Mouse (Mus musculus) kidney, embryonic 16.5 days (tissue): Measurements from ENCODE around the gene Vsir. TPM values are rescaled to one million over a fixed set of nuclear protein-coding genes. Genes with fewer than 3 reads are reported as not detected.

Experiments
- ATAC-seq: fragments of 200-750 bp; cut with Nextera tagmentation; 2 replicates; pipeline ENCODE4 v1.8.0; 2017; ENCODE audit warnings: moderate TSS enrichment; ENCODE audit not compliant: low FRiP score, low TSS enrichment
- H3K27ac ChIP-seq: fragments of 300-500 bp; sonication (generic); 2 replicates; pipeline ENCODE4 v1.5.1; 2014; ENCODE audit warnings: low read length
- H3K27me3 ChIP-seq: fragments of 300-500 bp; sonication (generic); 2 replicates; pipeline ENCODE4 v1.6.1; 2014; ENCODE audit warnings: low read length, control low read depth, mixed read lengths; ENCODE audit not compliant: insufficient read depth
- H3K36me3 ChIP-seq: fragments of 300-500 bp; sonication (generic); 2 replicates; pipeline ENCODE4 v1.6.1; 2014; ENCODE audit warnings: low read length, control low read depth, mixed read lengths; ENCODE audit not compliant: insufficient read depth
- H3K4me1 ChIP-seq: fragments of 300-500 bp; sonication (generic); 2 replicates; pipeline ENCODE4 v1.6.1; 2014; ENCODE audit warnings: low read length, control low read depth, mixed read lengths; ENCODE audit not compliant: insufficient read depth
- H3K4me2 ChIP-seq: fragments of 300-500 bp; sonication (generic); replicated peaks from 2 replicates; pipeline ENCODE4 v1.6.1; 2014; ENCODE audit warnings: low read depth, low read length
- H3K4me3 ChIP-seq: fragments of 300-500 bp; sonication (generic); 2 replicates; pipeline ENCODE4 v1.5.1; 2014; ENCODE audit warnings: mild to moderate bottlenecking, low read length
- H3K9ac ChIP-seq: fragments of 300-500 bp; sonication (generic); replicated peaks from 2 replicates; pipeline ENCODE4 v1.6.1; 2014; ENCODE audit warnings: low read length
- H3K9me3 ChIP-seq: fragments of 300-500 bp; sonication (generic); 2 replicates; pipeline ENCODE4 v1.6.1; 2016; ENCODE audit warnings: low read length, control low read depth
- WGBS: fragments of 180-500 bp; shearing (Covaris S2); extraction: QIAGEN DNeasy Blood & Tissue Kit; methylation state at CpG from one replicate; pipeline ENCODE4 v1.1.7; 2014; 5-methylcytosine and 5-hydroxymethylcytosine counted together
- polyA plus RNA-seq: library from polyadenylated mRNA; unstranded; fragments of >200 nt; fragmentation: Nextera tagmentation; extraction: Ambion mirVana; gene quantifications from 2 replicates; pipeline ENCODE4 v1.2.1, GENCODE M21; 2015

The Vsir gene
- polyA plus RNA-seq, 1 experiment from 2014 or later: 4.2 TPM

DNA sequence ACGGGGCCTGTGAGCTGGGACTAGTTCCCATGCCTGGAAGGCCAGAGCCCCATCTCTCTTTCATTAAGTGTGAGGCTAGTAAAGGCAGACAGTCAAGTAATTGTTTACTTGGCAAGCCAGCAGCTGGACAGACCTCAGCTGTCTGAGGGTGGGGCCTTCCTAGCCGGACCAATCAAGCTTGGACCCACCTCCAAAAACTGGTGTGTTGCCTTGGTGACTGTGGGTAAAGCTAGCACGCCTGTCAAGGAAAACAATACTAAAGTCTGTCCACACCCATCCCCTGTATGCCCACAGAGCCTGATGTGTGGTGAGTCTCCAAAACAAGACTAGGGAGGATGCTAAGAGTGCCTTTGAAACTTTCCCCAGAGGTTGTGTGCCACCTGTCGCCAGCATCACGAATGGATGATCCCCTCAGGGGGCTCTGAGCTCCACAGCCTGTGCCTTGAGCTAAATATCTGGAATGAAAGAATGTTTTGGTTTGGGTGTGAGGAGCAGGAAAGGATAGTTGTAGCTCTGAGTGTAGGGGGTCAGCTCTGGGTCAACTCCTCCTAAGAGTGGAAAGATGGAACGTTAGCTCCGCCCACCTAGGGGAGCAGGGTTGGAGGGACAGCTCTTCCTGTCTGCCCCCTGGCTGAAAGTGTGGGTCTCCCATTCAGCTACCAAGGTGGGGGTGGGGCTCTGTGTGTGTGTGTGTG, 5.3 kb downstream of the Vsir start:
- Histone ChIP-seq H3K9ac (no peak overlapping the region), H3K4me2 (no peak overlapping the region), H3K27me3 (no peaks in the 10 kb centered on the region), H3K4me1 (peaks cover 39% of the 10 kb centered on the region), H3K9me3 (no peaks in the 10 kb centered on the region), H3K4me3 (no peak overlapping the region), H3K36me3 (no peaks in the 10 kb centered on the region), H3K27ac (peak overlapping the region; percentile 81)
- 39% methylated on average over 7 of the region's 7 CpGs for WGBS
- peak; percentile 37; the same call in 1 of the 2 replicates for ATAC-seq

DNA sequence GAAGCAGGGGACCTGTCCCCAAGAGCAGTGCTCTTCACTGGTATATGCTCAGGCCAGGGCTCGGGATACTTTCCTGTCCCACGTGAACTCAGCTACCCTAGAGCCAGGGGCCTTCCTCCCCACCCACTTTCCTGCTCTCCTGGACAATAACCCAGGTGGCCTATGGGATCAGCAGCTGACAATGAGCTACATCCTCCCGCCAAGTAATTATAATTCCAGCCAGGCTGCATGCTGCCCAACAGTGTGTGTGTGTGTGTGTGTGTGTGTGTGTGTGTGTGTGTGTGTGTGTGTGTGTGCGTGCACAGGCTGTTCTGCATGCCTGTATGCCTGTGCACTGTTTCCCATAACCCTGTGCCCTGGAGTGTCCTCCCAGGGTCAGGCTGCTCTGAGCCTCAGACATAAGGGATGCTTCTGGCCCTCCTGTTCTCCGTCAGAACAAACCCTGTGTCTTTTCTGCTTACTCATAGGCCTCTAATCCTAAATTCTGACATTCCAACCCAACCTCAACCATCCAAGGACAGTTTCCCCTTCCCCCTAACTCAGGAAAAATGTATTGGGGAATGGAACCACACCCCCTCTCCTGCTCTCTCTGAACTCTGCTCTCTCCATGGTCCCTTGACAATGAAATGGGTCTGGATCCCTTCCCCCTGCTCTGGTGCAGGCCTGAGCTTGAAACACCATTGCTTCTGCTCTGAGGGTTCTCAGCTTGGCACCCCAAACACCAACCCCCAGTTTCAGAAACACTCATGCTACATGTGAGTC, 6.8 kb downstream of the Vsir start:
- H3K4me3 ChIP-seq: no peak overlapping the region
- WGBS: 49% methylated on average over 5 of the region's 5 CpGs
- no peaks in the 10 kb centered on the region for H3K36me3 ChIP-seq
- no peaks in the 10 kb centered on the region for H3K9me3 ChIP-seq
- H3K9ac ChIP-seq: no peak overlapping the region
- no peak for ATAC-seq
- H3K4me1 ChIP-seq: peaks cover 32% of the 10 kb centered on the region
- no peaks in the 10 kb centered on the region for H3K27me3 ChIP-seq
- H3K27ac ChIP-seq: no peak overlapping the region
- no peak overlapping the region for H3K4me2 ChIP-seq

DNA sequence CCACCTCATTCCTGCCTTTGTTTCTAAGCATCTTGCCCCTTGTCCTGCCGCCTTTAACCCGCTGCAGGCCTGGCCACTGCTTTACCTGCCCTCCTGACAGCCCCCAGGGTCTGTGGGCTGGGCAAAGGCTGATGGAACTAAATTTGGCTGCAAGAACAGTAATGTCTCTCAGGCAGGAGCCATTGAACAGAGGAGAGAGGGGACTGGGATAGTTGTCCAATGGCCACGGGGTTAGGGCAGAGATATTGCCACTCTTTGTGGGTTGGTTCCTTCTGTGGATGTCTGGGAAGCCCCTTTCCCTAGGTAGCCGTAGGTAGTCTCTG, 7.3 kb downstream of the Vsir start:
- H3K9ac ChIP-seq: no peak overlapping the region
- ATAC-seq: no peak
- no peaks in the 10 kb centered on the region for H3K27me3 ChIP-seq
- H3K4me2 ChIP-seq: no peak overlapping the region
- no peaks in the 10 kb centered on the region for H3K9me3 ChIP-seq
- peaks cover 27% of the 10 kb centered on the region for H3K4me1 ChIP-seq
- no peak overlapping the region for H3K4me3 ChIP-seq
- no peak overlapping the region for H3K27ac ChIP-seq
- 93% methylated on average over 4 of the region's 4 CpGs for WGBS
- H3K36me3 ChIP-seq: no peaks in the 10 kb centered on the region

DNA sequence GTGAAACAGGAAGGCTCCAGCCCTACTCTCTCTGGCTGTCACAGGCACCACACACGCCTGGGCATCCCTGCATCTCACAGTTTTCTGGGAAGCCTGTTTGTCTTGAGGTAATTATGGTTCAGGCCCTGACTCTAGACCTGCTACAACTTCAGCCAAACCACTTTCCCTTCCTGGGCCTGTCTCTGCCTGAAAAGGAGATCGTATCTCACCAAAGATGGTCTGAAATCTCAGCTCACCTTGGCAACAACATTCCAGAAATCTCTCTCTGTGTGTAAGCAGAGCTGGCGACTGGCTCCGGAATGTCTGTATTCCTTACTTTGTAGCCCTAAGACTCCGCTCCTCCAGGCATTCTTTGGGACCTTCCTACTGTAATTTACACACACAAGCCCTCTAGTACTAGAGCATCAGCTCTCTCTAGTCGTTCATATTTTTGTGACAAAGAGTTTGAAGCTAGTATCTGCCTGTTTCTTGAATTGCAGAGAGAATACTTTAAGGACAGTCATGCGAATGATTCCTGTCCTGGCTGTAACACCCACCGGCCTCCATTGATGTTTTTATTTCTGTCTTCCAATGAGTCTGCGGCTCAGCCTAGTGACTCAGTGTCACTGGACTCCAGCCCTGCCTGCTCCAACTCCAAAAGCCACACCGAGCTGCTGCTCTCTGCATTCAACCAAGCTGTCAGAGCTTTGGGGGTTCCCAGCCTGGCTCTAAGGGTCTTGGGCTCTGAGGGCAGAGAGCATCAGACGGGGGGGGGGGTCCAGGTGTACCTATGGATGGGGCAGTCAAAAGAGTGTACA, 8.4 kb downstream of the Vsir start:
- Histone ChIP-seq H3K27me3 (no peaks in the 10 kb centered on the region), H3K9ac (no peak overlapping the region), H3K9me3 (no peaks in the 10 kb centered on the region), H3K4me3 (no peak overlapping the region), H3K4me2 (no peak overlapping the region), H3K36me3 (no peaks in the 10 kb centered on the region), H3K27ac (no peak overlapping the region), H3K4me1 (peaks cover 20% of the 10 kb centered on the region)
- WGBS: 50% methylated on average over 11 of the region's 11 CpGs
- no peak for ATAC-seq

DNA sequence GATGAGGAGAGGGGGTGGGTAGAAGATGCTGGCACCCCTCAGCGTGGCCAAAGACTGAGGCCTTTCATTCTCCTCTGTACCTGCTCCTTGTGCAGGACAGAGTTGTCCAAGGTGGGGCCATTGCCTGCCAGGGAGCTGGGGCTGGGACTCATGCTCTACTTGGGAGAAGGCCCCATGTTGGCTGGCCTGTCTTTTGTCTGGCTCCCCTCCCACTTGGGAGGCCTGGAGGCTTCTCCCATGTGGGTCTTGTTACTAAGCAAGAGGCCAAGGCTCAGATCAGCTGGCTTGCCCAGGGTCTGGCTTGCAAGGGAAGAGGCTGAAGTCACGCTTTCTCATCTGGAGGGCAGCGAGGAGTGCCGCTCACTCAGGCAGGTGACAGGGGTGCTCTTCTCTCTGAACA, 10.8 kb downstream of the Vsir start:
- ATAC-seq: no peak
- Histone ChIP-seq H3K27me3 (no peaks in the 10 kb centered on the region), H3K9ac (no peak overlapping the region), H3K9me3 (no peaks in the 10 kb centered on the region), H3K4me1 (peaks cover 10% of the 10 kb centered on the region; the same call in 1 of the 2 replicates), H3K4me3 (no peak overlapping the region), H3K27ac (no peak overlapping the region), H3K4me2 (no peak overlapping the region), H3K36me3 (no peaks in the 10 kb centered on the region)
- WGBS: 79% methylated on average over 4 of the region's 4 CpGs

DNA sequence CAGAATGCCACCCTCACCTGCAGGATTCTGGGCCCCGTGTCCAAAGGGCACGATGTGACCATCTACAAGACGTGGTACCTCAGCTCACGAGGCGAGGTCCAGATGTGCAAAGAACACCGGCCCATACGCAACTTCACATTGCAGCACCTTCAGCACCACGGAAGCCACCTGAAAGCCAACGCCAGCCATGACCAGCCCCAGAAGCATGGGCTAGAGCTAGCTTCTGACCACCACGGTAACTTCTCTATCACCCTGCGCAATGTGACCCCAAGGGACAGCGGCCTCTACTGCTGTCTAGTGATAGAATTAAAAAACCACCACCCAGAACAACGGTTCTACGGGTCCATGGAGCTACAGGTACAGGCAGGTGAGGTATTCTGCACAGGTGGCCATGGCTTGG, 11.2 kb downstream of the Vsir start:
- Histone ChIP-seq H3K4me1 (peaks cover 12% of the 10 kb centered on the region; the same call in 1 of the 2 replicates), H3K9me3 (no peaks in the 10 kb centered on the region), H3K36me3 (no peaks in the 10 kb centered on the region), H3K4me3 (no peak overlapping the region), H3K9ac (no peak overlapping the region), H3K27me3 (no peaks in the 10 kb centered on the region), H3K27ac (no peak overlapping the region), H3K4me2 (no peak overlapping the region)
- no peak for ATAC-seq
- 90% methylated on average over 14 of the region's 14 CpGs for WGBS

DNA sequence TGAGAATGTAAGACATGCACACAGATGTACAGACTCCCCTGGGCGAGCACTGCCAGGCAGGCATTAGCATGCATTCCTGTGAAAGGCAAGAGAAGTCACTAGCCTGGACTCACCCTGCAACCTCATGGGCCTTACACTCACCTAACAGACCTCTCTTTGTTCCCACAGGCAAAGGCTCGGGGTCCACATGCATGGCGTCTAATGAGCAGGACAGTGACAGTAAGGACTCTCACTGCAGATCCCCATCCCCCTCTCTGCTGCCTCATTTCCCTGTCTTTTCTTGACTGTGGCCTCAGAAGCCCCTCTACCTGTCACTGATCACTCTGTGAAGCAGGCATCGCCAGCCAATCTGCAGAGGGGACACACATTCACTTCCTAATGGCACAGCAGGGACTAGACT, 12.1 kb downstream of the Vsir start:
- 53% methylated on average over 4 of the region's 4 CpGs for WGBS
- H3K9ac ChIP-seq: no peak overlapping the region
- no peaks in the 10 kb centered on the region for H3K36me3 ChIP-seq
- H3K4me3 ChIP-seq: no peak overlapping the region
- peaks cover 12% of the 10 kb centered on the region; the same call in 1 of the 2 replicates for H3K4me1 ChIP-seq
- H3K9me3 ChIP-seq: no peaks in the 10 kb centered on the region
- no peak for ATAC-seq
- no peak overlapping the region for H3K4me2 ChIP-seq
- no peak overlapping the region for H3K27ac ChIP-seq
- no peaks in the 10 kb centered on the region for H3K27me3 ChIP-seq

DNA sequence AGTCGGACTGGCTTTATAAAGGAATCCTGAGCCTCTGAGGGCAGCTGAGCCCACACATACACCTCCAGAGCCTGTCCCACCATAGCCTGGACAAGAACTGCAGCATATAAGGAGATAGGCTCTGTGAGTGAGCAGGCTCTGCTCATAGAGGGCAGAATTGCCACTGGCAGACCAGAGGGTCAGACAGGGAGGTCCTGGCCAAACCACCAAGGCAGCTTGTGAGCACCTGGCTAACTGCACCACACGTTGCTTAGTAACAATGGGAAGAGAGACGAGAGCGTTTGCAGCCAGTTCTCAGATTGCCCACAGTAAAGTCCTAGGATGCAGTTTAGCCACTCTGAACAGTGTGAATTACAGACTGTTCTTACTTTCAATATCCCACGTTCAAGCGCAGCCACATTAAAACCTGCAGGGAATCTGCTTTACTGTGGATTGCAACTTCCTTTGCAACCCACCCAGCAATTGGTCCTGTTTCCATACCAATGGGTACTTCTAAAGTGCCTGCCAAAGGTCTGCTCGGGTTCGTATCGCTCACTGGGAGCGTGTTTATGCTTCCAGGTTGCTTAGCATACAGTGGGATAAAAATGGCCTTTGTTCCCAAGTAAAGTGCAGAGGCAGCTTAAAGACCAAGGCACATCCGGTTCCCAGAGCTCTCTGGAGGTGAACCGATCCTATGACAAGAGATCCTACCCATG, 15.1 kb downstream of the Vsir start:
- peak overlapping the region; percentile 45; the same call in 1 of the 2 replicates for H3K27ac ChIP-seq
- no peak for ATAC-seq
- 0 out of 2 replicates have a peak overlapping the region, but pooled peaks have one; percentile 22 for H3K9ac ChIP-seq
- no peaks in the 10 kb centered on the region for H3K27me3 ChIP-seq
- H3K36me3 ChIP-seq: no peaks in the 10 kb centered on the region
- no peak overlapping the region for H3K4me3 ChIP-seq
- no peak overlapping the region for H3K4me2 ChIP-seq
- 53% methylated on average over 12 of the region's 12 CpGs for WGBS
- H3K9me3 ChIP-seq: no peaks in the 10 kb centered on the region
- H3K4me1 ChIP-seq: peaks cover 12% of the 10 kb centered on the region; the same call in 1 of the 2 replicates

DNA sequence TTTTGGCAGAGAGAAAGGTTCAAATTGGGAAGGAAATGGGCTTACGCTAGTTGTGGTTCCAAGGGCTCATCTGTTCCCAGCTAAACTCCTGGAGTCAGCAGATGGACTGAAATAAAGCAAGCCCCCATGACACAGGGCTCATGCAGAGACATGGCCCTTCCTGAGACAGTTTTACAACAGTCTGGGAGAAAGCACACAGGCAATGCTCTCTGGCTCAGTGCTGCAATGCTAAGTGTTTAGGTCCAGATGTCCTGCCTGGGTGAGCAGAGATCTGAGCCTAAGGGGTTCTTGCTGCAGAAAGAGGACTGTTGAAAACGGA, 15.6 kb downstream of the Vsir start:
- peak overlapping the region; percentile 45 for H3K27ac ChIP-seq

More for the DNA sequence above, 15.6 kb downstream of the Vsir start:
- H3K4me1 ChIP-seq: peaks cover 12% of the 10 kb centered on the region; the same call in 1 of the 2 replicates
- no peak overlapping the region for H3K4me3 ChIP-seq
- 44% methylated on average over 2 of the region's 2 CpGs for WGBS
- no peak for ATAC-seq
- no peaks in the 10 kb centered on the region for H3K27me3 ChIP-seq
- H3K9ac ChIP-seq: 0 out of 2 replicates have a peak overlapping the region, but pooled peaks have one; percentile 22
- no peak overlapping the region for H3K4me2 ChIP-seq
- H3K36me3 ChIP-seq: no peaks in the 10 kb centered on the region
- no peaks in the 10 kb centered on the region for H3K9me3 ChIP-seq
